Mouse (Mus musculus) ES-CJ7 (cell line): ENCODE measurements at regions not wholly inside any gene's neighbourhood (a gene's known extent, or its start where the extent isn't known, plus 50 kb on each side); places are given as distances from the start of the nearest gene placed in this dataset.
A peak's percentile ranks its signal among the peaks of the same experiment; 100 is the strongest.
"Not testable (repeated sequence)": the region's sequence is repeated elsewhere in the genome, so short reads cannot be mapped to it uniquely, and the experiment has no call there.

Experiments
- DNase-seq: peaks from one replicate; pipeline ENCODE4 v3.0.0; 2011; ENCODE audit warnings: low read depth, low spot score

DNA sequence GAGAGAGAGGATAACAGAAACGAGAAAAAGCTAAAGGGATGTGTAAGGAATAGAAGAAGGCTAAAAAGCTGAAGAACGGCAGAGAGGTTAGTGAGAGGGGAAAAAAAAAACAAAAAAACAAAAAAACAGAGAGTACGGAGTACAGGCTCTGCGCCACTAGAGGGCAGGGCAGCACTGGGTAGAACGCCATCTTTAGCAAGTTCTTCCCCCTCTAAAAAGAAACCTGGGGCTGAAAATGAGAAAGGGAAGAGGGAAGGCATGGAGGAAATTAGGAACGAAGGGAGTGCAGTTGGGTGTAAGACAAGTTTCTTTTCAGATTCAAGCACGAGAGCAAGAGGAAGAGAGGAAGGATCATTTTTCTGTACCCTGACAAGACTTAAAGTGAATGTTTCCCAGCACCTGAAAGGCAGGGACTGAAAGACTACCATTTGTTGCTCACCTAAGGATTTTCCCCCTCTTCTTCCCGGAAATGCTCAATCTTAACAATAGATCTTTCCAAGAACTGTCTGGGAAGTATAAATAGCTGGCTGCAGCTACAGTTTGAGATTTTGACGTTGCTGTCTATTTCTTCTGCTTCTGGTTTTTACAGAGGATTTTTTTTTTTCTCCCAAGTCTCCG is 195.6 kb downstream of the Fam198b start:
- peak; percentile 60 for DNase-seq

DNA sequence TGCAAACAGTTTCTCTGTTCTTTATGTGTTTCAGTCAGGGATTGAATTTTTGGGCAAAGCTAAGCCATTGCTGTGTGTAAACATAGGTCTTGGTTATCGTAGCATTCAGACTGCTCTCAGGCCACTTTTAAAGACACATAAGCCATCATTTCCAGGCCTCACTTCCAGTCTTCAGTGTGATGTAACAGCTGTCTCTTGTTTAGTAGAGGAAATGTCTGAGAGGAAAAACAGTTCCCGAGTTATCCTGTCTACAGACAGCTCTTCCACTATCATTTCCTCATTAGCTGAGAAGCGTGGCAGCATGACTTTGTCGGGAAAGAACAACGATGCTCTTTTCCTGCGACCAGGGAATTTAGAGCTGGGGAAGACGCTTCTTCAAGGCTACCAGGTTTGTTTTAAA is 196.9 kb downstream of the Fam198b start:
- no peak for DNase-seq

DNA sequence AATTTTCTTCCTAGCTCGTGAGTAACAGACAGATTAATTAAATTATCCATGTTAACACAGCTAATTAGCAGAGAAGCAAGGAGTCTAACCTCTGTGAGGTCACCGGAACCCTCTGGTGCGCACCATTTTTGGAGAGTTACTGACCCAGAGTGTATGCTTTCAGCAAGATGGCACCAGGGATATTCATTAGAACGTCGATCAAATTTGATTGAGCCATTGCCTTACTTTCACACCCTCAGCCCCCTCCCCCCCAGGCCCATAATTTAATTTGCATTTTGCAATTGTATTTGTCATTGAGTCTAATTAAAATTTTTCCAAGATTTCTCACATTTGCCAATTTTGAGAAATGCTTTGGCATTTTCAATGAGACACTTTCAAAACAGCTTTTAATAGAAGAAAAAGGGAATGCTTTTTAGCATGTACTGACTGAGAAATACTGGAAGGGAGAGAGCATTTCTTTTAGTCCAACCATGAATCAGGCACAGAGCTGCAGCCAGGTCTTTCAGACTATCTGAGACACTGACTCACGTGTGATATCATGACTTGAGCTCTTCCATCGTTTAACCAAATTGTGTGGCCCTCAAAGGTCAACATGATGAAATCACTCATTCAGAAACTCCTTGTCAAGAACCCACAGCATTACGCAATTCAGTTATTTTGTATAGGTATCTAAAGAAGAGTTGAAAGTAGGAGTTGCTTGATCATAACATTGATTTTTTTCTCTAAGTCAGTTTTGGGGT is 198.6 kb downstream of the Fam198b start:
- no peak for DNase-seq

GRCm38 (mm10) chr3:80084168-80084567 is 199.8 kb downstream of the Fam198b start:
- no peak for DNase-seq

DNA sequence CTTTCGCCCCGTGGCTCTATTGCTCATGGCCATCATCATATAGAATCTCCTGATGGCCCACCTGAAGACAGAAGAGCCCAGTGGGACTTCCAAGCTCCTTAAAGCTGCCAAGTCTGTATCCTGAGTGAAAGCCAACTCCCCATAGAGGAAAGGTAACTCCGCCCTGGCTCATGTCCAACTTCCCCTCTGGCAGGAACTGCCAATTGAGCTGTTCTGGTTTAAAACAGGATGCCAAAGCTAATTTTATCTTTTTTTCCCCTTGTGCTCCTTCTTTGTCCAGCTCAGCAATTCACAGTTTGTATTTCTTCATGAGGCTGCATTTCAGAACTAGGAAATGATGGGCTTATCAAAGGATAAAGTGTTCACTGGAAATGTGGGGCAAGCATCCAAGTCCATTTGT is 215.3 kb downstream of the Fam198b start:
- DNase-seq = no peak

GRCm38 (mm10) chr3:80120177-80120736 is 235.9 kb downstream of the Fam198b start:
- no peak for DNase-seq

DNA sequence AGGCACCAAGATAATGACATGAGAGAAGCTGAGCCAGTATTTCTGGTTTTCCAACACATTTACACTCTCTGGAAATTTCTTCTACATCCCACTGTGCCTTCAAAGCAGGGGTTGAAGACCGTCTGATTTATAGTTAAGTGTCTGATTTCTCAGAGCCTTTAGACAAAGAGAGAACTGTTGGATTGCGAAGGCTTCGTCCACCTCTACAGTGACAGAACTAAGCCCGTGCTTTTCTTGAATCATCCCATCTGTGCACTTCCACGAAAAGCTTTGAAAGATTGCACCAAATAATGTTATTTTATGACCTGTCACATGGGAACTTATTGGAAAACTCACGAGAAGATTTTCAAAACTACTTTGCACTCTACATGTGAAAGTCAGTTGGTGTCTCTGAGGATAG is 239.3 kb downstream of the Fam198b start:
- no peak for DNase-seq

- DNase-seq = no peak
These were observed 240.3 kb downstream of the Fam198b start for GRCm38 (mm10) chr3:80124621-80125020.

GRCm38 (mm10) chr3:80141697-80142096 is 257.4 kb downstream of the Fam198b start:
- DNase-seq = no peak

DNA sequence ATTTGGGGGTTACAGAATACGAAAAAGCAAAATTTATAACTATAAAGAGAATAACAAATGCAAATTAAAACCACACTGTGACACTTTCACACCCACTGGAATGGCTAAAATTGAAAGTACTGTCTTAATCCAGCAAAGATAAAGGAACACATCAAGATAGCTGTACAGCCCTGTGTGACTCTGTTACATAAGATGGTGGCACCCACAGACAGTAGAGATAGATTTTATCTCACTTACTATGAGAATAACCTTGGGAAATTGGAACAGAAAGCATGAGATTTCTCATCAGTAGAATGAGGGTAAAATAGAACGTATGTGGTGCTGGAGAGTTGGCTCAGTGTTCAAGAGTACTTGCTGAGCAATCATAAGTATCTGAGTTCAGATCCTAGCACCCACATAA is 276.1 kb downstream of the Fam198b start:
- no peak for DNase-seq

GRCm38 (mm10) chr3:80181749-80182148 is 297.4 kb downstream of the Fam198b start:
- no peak for DNase-seq

DNA sequence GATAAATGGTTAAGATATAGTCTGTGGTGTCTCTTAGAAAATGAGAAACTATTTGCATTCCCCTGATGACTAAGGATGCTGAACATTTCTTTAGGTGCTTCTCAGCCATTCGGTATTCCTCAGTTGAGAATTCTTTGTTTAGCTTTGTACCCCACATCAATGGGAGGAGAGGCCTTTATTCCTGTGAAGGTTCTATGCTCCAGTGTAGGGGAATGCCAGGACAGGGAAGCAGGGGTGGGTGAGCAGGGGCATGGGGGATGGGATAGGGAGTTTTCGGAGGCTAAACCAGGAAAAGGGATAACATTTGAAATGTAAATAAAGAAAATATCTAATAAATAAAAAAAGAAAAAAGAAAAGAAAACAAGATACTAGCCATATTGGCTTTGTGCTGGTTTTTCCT is 297.8 kb downstream of the Fam198b start:
- DNase-seq = not testable (repeated sequence)

DNA sequence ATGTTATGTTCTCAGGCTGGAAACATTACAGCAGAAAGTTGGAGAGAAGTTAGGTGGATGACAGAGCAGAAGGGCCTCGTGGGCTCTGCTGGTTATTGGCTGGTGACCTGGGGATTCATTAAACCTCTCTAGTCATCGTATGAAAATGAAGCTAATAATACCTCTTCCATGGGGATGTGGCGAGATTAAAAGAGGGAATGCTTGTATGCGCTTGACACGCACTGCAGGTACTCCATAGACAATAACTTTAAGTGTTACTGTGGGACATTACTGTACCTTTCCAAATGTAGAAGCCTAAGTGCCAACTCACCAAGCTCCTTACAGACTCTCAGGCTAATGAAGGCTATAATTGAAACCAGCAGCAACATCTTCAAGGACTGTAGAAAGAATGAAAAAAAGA is 303.1 kb downstream of the Fam198b start:
- no peak for DNase-seq

- DNase-seq = no peak
These were observed 316.6 kb downstream of the Fam198b start for GRCm38 (mm10) chr3:80200904-80201303.

- DNase-seq = no peak
These were observed 320.5 kb downstream of the Fam198b start for GRCm38 (mm10) chr3:80204821-80205220.

DNA sequence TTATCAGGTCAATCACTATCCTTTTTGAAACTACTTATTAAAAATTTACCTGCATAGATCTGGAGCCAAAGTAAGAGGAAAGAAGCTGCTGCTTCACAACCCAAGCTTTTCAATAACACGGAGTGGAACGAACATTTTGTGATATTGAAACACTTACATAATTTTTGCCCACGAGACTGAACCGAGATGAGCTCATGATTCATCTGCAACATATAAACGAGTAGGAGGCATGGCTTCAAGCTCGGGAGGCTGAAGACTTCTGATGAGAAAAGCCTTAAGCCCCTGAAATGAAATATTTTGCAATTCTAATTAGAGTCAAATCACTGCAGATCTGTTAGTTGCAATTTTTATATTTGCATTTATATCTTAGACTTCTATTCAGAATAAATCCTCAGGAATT is 321.0 kb downstream of the Fam198b start:
- DNase-seq = no peak

GRCm38 (mm10) chr3:80207022-80207421 is 322.7 kb downstream of the Fam198b start:
- no peak for DNase-seq

- no peak for DNase-seq
These were observed 323.7 kb downstream of the Fam198b start for GRCm38 (mm10) chr3:80208028-80208427.

DNA sequence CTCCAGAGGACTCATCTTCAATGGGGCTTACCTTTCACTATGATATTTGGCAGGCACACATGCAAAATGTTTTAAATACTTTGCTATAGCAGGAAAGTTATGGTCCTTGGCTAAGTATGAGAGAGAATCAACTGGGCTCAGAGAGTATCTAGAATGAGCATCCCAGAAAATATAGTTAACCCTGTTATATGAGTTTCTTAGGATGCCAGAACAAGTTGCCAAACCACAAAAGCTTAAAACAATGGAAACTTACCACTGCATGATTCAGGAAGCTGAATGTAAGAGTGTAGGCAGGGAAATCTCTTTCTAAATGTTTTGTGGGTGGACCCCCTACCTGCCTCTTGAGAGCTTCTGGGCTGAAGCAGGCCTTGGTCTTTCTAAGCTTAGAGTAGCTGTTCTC is 325.3 kb downstream of the Fam198b start:
- no peak for DNase-seq

- DNase-seq = no peak
These were observed 327.2 kb downstream of the Fam198b start for GRCm38 (mm10) chr3:80211323-80212109.

DNA sequence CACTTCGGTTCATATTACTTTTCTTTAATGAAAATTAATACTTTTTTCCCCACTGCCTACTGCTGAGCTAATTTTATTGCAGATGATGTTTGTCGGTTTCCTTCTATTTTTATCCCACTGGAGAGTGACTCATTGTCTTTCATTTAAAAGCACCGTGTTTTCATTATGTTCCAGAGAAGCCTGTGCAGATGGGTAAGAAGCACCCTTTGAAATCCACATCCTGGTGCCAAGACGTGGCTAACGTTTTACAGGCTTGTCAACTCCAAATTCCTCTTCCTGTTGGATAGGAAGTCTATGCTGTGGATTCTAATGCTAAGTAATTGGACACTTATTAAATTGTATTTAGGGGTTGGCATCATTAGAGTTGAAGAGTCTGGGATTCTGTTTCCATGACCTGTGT is 364.3 kb downstream of the Fam198b start:
- no peak for DNase-seq

DNA sequence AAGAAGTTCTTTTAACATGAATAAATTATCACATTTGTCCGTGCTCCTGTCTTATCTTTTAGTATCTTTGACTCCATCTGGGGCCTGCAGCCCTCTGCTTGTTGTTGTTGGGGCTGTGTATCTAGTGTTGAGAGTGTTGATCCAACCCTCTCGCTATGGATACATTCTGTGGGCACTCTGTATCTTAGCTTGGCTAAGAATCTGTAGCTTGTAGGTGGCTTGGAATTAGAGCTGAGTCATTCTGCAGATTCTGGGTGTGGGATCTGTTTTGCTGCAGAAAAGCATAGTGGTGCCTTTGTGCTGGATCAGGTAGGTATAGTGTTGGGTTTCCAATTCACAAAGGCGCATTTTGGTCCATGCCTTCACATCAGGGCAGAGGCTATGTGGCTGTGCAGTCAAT is 365.6 kb downstream of the Fam198b start:
- no peak for DNase-seq
